Mouse (Mus musculus) megakaryocyte, embryonic 14.5 days (primary cell): ENCODE measurements around the gene Fktn.

Experiments used
- FLI1 ChIP-seq: IDR thresholded peaks from 2 replicates; pipeline ENCODE4 v1.6.1; 2012; ENCODE audit warnings: low read length, inconsistent platforms, mixed read lengths
- GATA1 ChIP-seq: IDR thresholded peaks from 3 replicates; pipeline ENCODE4 v1.6.1; 2012; ENCODE audit warnings: mixed read lengths, low read length, inconsistent platforms, borderline replicate concordance

- TF ChIP-seq GATA1 (no peak), FLI1 (no peak)
These were observed 109.9 kb downstream of the Fktn start for GRCm38 (mm10) chr4:53823697-53824096.
